Mouse (Mus musculus) midbrain, embryonic 11.5 days (tissue): Measurements from ENCODE around the gene Psg22. TPM values are rescaled to one million over a fixed set of nuclear protein-coding genes. Genes with fewer than 3 reads are reported as not detected.
"Not testable (repeated sequence)": the region's sequence is repeated elsewhere in the genome, so short reads cannot be mapped to it uniquely, and the experiment has no call there.

Source experiments
- ATAC-seq: fragments of 200-750 bp; cut with Nextera tagmentation; 2 replicates; pipeline ENCODE4 v1.8.0; 2017; ENCODE audit warnings: moderate TSS enrichment, moderate library complexity; ENCODE audit not compliant: low FRiP score
- DNase-seq: peaks from one replicate; pipeline ENCODE4 v3.0.0; 2015; ENCODE audit warnings: low spot score; ENCODE audit errors: missing footprints
- H3K27ac ChIP-seq: fragments of 300-500 bp; sonication (generic); 2 replicates; pipeline ENCODE4 v1.5.1; 2014; ENCODE audit warnings: low read depth, low read length
- H3K27me3 ChIP-seq: fragments of 300-500 bp; sonication (generic); 2 replicates; pipeline ENCODE4 v1.6.1; 2014; ENCODE audit warnings: mild to moderate bottlenecking, low read length, moderate library complexity, mixed read lengths; ENCODE audit not compliant: control insufficient read depth, insufficient read depth
- H3K36me3 ChIP-seq: fragments of 300-500 bp; sonication (generic); 2 replicates; pipeline ENCODE4 v1.6.1; 2014; ENCODE audit warnings: mild to moderate bottlenecking, low read length, moderate library complexity, mixed read lengths; ENCODE audit not compliant: control insufficient read depth, insufficient read depth
- H3K4me1 ChIP-seq: fragments of 300-500 bp; sonication (generic); 2 replicates; pipeline ENCODE4 v1.6.1; 2014; ENCODE audit warnings: low read length; ENCODE audit not compliant: control insufficient read depth, insufficient read depth
- H3K4me2 ChIP-seq: fragments of 300-500 bp; sonication (generic); 2 replicates; pipeline ENCODE4 v1.6.1; 2014; ENCODE audit warnings: mild to moderate bottlenecking, moderate library complexity
- H3K4me3 ChIP-seq: fragments of 300-500 bp; sonication (generic); 2 replicates; pipeline ENCODE4 v1.5.1; 2014; ENCODE audit warnings: low read depth, low read length
- H3K9ac ChIP-seq: fragments of 300-500 bp; sonication (generic); 2 replicates; pipeline ENCODE4 v1.6.1; 2014; ENCODE audit warnings: low read length
- H3K9me3 ChIP-seq: fragments of 300-500 bp; sonication (generic); 2 replicates; pipeline ENCODE4 v1.6.1; 2016; ENCODE audit warnings: low read length; ENCODE audit not compliant: control insufficient read depth
- WGBS: fragments of 180-500 bp; shearing (Covaris S2); extraction: QIAGEN DNeasy Blood & Tissue Kit; methylation state at CpG from one replicate; pipeline ENCODE4 v1.1.7; 2014; 5-methylcytosine and 5-hydroxymethylcytosine counted together
- polyA plus RNA-seq: library from polyadenylated mRNA; unstranded; fragments of >200 nt; fragmentation: Nextera tagmentation; extraction: Ambion mirVana; gene quantifications from 2 replicates; pipeline ENCODE4 v1.2.1, GENCODE M21; 2014

Gene Psg22
- polyA plus RNA-seq, 1 experiment from 2014 or later, result not detected

GRCm38 (mm10) chr7:18733111-18733510 lies 15.2 kb downstream of the Psg22 start:
- Histone ChIP-seq H3K4me2 (no peak overlapping the region), H3K27ac (no peak overlapping the region), H3K4me3 (no peak overlapping the region), H3K4me1 (no peaks in the 10 kb centered on the region), H3K9ac (no peak overlapping the region), H3K27me3 (no peaks in the 10 kb centered on the region), H3K36me3 (no peaks in the 10 kb centered on the region), H3K9me3 (no peaks in the 10 kb centered on the region)
- DNase-seq (no peak), ATAC-seq (no peak)

DNA sequence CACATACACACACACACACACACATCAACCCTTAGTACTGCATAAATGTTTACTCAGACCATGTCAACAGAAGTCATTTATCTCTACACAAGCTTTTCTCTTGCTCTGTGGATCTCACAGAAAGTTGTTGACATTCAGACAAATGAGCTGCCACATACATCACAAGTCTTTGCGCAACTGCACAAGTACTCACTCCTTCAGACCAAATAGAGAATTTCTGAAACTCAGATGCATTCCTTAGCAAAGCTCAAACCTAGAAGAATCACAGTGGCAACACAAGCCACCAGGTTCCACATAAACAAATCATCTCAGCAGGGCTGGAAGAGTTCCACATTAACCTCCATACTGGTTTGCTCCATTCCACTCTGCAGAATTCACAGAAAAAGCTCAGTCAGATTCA lies 16.6 kb downstream of the Psg22 start:
- Histone ChIP-seq H3K9me3 (no peaks in the 10 kb centered on the region), H3K27ac (no peak overlapping the region), H3K4me2 (no peak overlapping the region), H3K9ac (no peak overlapping the region), H3K36me3 (no peaks in the 10 kb centered on the region), H3K27me3 (no peaks in the 10 kb centered on the region), H3K4me3 (no peak overlapping the region), H3K4me1 (no peaks in the 10 kb centered on the region)
- no peak for ATAC-seq
- 94% methylated on average over 1 of the region's 1 CpGs for WGBS
- no peak for DNase-seq

DNA sequence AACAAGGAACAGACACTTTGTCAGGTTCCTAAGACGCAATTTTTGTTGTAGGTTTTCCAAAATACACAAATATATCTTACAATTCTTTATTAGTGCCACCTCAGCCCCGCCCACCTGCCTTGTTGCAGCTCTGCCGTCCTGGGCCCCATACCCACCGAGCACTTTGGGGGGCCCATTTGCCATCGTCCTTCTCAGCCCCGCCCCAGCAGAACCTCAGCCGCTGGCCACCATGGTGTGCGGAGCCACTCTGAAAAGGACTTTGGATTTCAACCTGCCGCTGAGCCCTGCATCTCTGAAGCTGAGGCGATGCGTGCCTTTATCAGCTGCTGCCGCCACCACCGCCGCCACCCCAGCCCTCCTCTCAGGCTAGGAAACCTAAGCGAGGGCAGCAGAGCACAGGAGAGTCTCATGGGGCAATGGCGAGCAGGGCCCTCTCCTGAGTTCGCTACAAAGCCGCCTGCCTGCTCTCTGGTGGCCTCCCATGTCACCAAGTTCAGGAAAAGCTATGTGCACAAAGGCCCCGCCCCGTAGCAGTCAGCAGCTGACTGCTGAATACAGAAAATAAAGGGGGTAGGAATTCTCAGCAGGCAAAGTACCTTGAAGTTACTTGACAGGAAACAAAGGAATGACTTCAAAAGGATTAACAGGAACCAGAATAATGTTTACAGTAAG lies 28.4 kb downstream of the Psg22 start:
- ATAC-seq, result peak; percentile 89
- H3K27ac ChIP-seq, result peak overlapping the region; percentile 68
- no peaks in the 10 kb centered on the region for H3K36me3 ChIP-seq

GRCm38 (mm10) chr7:18747420-18747819 lies 29.5 kb downstream of the Psg22 start:
- not testable (repeated sequence) for H3K9ac ChIP-seq, H3K4me2 ChIP-seq, H3K9me3 ChIP-seq, ATAC-seq, H3K27ac ChIP-seq, H3K36me3 ChIP-seq, H3K27me3 ChIP-seq, H3K4me1 ChIP-seq, H3K4me3 ChIP-seq
- WGBS, result 36% methylated on average over 2 of the region's 2 CpGs
- DNase-seq, result peak; percentile 84

More for the DNA sequence above, 28.4 kb downstream of the Psg22 start:
- no peaks in the 10 kb centered on the region for H3K9me3 ChIP-seq
- H3K9ac ChIP-seq, result peak overlapping the region; percentile 59
- H3K27me3 ChIP-seq, result no peaks in the 10 kb centered on the region; the same call in 1 of the 2 replicates
- H3K4me1 ChIP-seq, result peaks cover 6% of the 10 kb centered on the region; the same call in 1 of the 2 replicates
- peak overlapping the region; percentile 42 for H3K4me2 ChIP-seq
- WGBS, result 6% methylated on average over 20 of the region's 20 CpGs
- H3K4me3 ChIP-seq, result peak overlapping the region; percentile 22; the same call in 1 of the 2 replicates
- peak; percentile 92 for DNase-seq

- H3K4me1 ChIP-seq, result peaks cover 6% of the 10 kb centered on the region; the same call in 1 of the 2 replicates
- no peak overlapping the region for H3K4me2 ChIP-seq
- H3K27me3 ChIP-seq, result no peaks in the 10 kb centered on the region; the same call in 1 of the 2 replicates
- H3K36me3 ChIP-seq, result no peaks in the 10 kb centered on the region
- no peak for DNase-seq
- H3K9me3 ChIP-seq, result no peaks in the 10 kb centered on the region
- no peak overlapping the region for H3K27ac ChIP-seq
- ATAC-seq, result peak; percentile 53; the same call in 1 of the 2 replicates
- 16% methylated on average over 6 of the region's 6 CpGs for WGBS
- no peak overlapping the region for H3K9ac ChIP-seq
- no peak overlapping the region for H3K4me3 ChIP-seq
Observed at GRCm38 (mm10) chr7:18748994-18749895, 31.4 kb downstream of the Psg22 start.

DNA sequence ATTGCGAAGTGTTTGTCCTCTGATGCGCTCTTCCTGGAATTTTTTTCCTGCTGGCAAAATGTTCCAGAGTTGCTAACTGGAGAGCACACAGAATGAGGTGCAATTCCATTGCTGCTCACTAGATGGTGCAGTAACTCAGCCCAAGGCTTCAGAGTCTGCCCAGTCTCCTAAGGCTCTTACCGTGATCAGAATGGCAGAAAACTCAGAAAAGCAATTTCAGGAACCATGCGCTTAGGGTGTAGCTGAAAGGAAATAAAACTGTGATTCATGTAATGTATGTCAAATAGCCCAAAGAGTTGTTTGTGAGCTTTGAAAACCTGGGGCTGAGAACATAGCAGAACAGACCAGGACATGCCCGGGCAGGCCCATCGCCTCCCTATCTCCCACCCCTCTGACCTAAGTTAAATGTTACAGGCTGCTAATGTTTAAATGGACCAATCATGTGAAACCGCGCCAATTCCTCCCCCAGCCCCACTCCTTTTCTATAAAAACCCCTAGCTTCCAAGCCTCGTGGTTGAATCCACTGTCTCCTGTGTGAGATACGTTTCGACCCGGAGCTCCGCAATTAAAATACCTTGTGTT lies 32.1 kb downstream of the Psg22 start:
- not testable (repeated sequence) for H3K9me3 ChIP-seq, H3K27ac ChIP-seq, H3K4me1 ChIP-seq, H3K36me3 ChIP-seq, H3K4me3 ChIP-seq, H3K27me3 ChIP-seq, H3K4me2 ChIP-seq, H3K9ac ChIP-seq
- peak; percentile 70; the same call in 1 of the 2 replicates for ATAC-seq
- DNase-seq, result peak; percentile 98
- 53% methylated on average over 11 of the region's 13 CpGs for WGBS

- H3K4me2 ChIP-seq, DNase-seq, H3K36me3 ChIP-seq, H3K4me3 ChIP-seq, H3K27me3 ChIP-seq, H3K9me3 ChIP-seq, H3K27ac ChIP-seq, ATAC-seq, H3K9ac ChIP-seq, H3K4me1 ChIP-seq: not testable (repeated sequence)
- 81% methylated on average over 7 of the region's 7 CpGs for WGBS
Observed at GRCm38 (mm10) chr7:18760152-18760551, 42.3 kb downstream of the Psg22 start.

- ATAC-seq, H3K9me3 ChIP-seq, H3K4me2 ChIP-seq, H3K36me3 ChIP-seq, H3K4me3 ChIP-seq, H3K4me1 ChIP-seq, H3K27me3 ChIP-seq, DNase-seq, H3K27ac ChIP-seq, H3K9ac ChIP-seq: not testable (repeated sequence)
- no CpG with 5 or more reads among the region's 2 CpGs for WGBS
Observed at GRCm38 (mm10) chr7:18762885-18763284, 45.0 kb downstream of the Psg22 start.
